Mouse (Mus musculus): ENCODE results near the gene Tmem268. TPM values are rescaled to one million over a fixed set of nuclear protein-coding genes. Genes with fewer than 3 reads are reported as not detected.

Gene Tmem268
- total RNA-seq (2023) = 18.1 to 26.2 TPM (median 19.2 TPM) in 4 replicates

GRCm38 (mm10) chr4:63558407-63559081 is at the start of gene Tmem268:
Gene Tmem268 (plus strand): TSS chr4:63558781.

DNA sequence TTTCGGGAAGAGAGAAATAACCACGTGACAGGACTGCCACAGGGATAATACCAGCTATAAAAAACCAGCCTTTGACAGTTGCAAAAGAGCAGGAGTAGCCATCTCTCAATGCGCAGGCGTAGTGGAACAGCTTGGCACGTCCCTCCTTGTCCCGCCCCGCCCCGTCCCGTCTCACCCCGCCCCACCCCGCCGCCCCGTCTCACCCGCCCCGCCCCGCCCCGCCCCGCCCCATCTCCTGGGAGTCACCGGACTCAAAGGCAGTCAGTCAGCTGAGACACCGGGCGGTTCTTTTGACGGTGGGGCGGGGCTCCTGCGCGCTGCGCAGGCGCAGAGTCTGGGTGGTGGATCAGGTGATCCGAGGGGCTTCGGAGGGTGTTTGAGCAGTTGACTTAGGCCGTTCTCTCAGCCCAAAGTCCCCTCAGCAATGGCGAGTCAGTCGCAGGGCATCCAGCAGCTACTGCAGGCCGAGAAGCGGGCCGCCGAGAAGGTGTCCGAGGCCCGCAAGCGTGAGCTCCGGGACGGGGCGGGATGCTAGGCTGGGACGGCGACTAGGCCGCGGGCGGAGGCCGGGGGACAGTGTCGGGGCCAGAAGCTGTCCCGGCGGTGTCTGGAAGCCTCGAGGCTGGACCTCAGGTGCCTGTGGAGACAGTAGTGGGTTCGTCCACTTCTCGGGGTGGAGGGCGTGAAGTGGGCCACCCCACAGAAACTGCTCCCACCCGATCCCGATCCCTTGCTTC is 13.9 kb upstream of the Tmem268 start, which contains the start of gene Atp6v1g1:
Gene Atp6v1g1 (plus strand): TSS at position 279 of the 737 bp plus-strand sequence.

GRCm38 (mm10) chr4:63604945-63605344 is 46.4 kb downstream of the Tmem268 start, which contains the start of gene Gm11213:
Gene Gm11213 (minus strand): TSS chr4:63605261.

GRCm38 (mm10) chr4:63622378-63622835 is 63.8 kb downstream of the Tmem268 start, which contains the start of gene Tex48:
Gene Tex48 (minus strand): TSS chr4:63622428.

Other genes starting within 250 kb of the Tmem268 start
- gene Orm1, start 214.2 kb upstream of the Tmem268 start, total RNA-seq (2023) = not detected in 4 replicates
- not detected in 4 replicates for gene Orm3, start 202.6 kb upstream of the Tmem268 start, total RNA-seq (2023)
- not detected in 4 replicates for gene Orm2, start 196.3 kb upstream of the Tmem268 start, total RNA-seq (2023)
- gene Akna, start 155.4 kb upstream of the Tmem268 start, total RNA-seq (2023) = 272 to 291 TPM (median 282 TPM) in 4 replicates
- 67.4 to 82.1 TPM (median 77.3 TPM) in 4 replicates for gene Whrn, start 62.8 kb upstream of the Tmem268 start, total RNA-seq (2023)
- gene Atp6v1g1, start 14.0 kb upstream of the Tmem268 start, total RNA-seq (2023) = 69.4 to 76.9 TPM (median 71.3 TPM) in 4 replicates
- not detected in 4 replicates for gene Gm11213, start 46.5 kb downstream of the Tmem268 start, total RNA-seq (2023)
- gene Tex48, start 63.6 kb downstream of the Tmem268 start, total RNA-seq (2023) = not detected in 4 replicates
- gene Gm11214, start 104.6 kb downstream of the Tmem268 start, total RNA-seq (2023) = not detected in 4 replicates
- 0.21 TPM in 1 of 4 replicates, not detected in the others for gene Tnfsf15, start 186.3 kb downstream of the Tmem268 start, total RNA-seq (2023)

All from B cell, adult 62 days (primary cell).